Mouse (Mus musculus) hindbrain, postnatal 0 days (tissue): ENCODE measurements around the gene Bbip1. TPM values are rescaled to one million over a fixed set of nuclear protein-coding genes. Genes with fewer than 3 reads are reported as not detected.
A peak's percentile ranks its signal among the peaks of the same experiment; 100 is the strongest.
"Not testable (repeated sequence)": the region's sequence is repeated elsewhere in the genome, so short reads cannot be mapped to it uniquely, and the experiment has no call there.

Experiments
- ATAC-seq: fragments of 200-750 bp; cut with Nextera tagmentation; 2 replicates; pipeline ENCODE4 v1.8.0; 2017; ENCODE audit warnings: mild to moderate bottlenecking, moderate TSS enrichment, moderate library complexity
- DNase-seq: peaks from one replicate; pipeline ENCODE4 v3.0.0-alpha.2; 2015; ENCODE audit warnings: low spot score
- H3K27ac ChIP-seq: fragments of 300-500 bp; sonication (generic); 2 replicates; pipeline ENCODE4 v1.5.1; 2014; ENCODE audit warnings: mild to moderate bottlenecking
- H3K27me3 ChIP-seq: fragments of 300-500 bp; sonication (generic); 2 replicates; pipeline ENCODE4 v1.6.1; 2014; ENCODE audit warnings: low read length, mixed read lengths; ENCODE audit not compliant: insufficient read depth
- H3K36me3 ChIP-seq: fragments of 300-500 bp; sonication (generic); 2 replicates; pipeline ENCODE4 v1.6.1; 2014; ENCODE audit warnings: low read length, mixed read lengths; ENCODE audit not compliant: insufficient read depth
- H3K4me1 ChIP-seq: fragments of 300-500 bp; sonication (generic); 2 replicates; pipeline ENCODE4 v1.6.1; 2014; ENCODE audit warnings: antibody characterized with exemption, low read length, mixed read lengths; ENCODE audit not compliant: insufficient read depth
- H3K4me2 ChIP-seq: fragments of 300-500 bp; sonication (generic); 2 replicates; pipeline ENCODE4 v1.6.1; 2014; ENCODE audit warnings: low read depth, mild to moderate bottlenecking, low read length, moderate library complexity, mixed read lengths
- H3K4me3 ChIP-seq: fragments of 300-500 bp; sonication (generic); 2 replicates; pipeline ENCODE4 v1.5.1; 2014; ENCODE audit warnings: low read length
- H3K9ac ChIP-seq: fragments of 300-500 bp; sonication (generic); replicated peaks from 2 replicates; pipeline ENCODE4 v1.6.1; 2014; ENCODE audit warnings: mild to moderate bottlenecking, low read length, moderate library complexity, mixed read lengths
- H3K9me3 ChIP-seq: fragments of 300-500 bp; sonication (generic); 2 replicates; pipeline ENCODE4 v1.6.1; 2016; ENCODE audit warnings: low read length, mixed read lengths
- CTCF ChIP-seq: IDR thresholded peaks from 2 replicates; pipeline ENCODE4 v1.5.1; 2016; ENCODE audit warnings: antibody characterized with exemption, control low read depth, low read depth
- WGBS: fragments of 180-500 bp; shearing (Covaris S2); extraction: QIAGEN DNeasy Blood & Tissue Kit; methylation state at CpG from one replicate; pipeline ENCODE4 v1.1.7; 2014; 5-methylcytosine and 5-hydroxymethylcytosine counted together
- polyA plus RNA-seq: library from polyadenylated mRNA; unstranded; fragments of >200 nt; fragmentation: Nextera tagmentation; extraction: Ambion mirVana; gene quantifications from 2 replicates; pipeline ENCODE4 v1.2.1, GENCODE M21; 2015
- total RNA-seq: library from RNA; depleted of rRNA; stranded (reverse); fragments of >200 nt; gene quantifications from 2 replicates; pipeline ENCODE4 v1.2.3, GENCODE M21; 2014

Bbip1 gene
- total and polyA plus RNA-seq, 2 experiments from 2014 or later = 53.7 to 146 TPM

GRCm38 (mm10) chr19:53926705-53927104 is 17.7 kb downstream of the Bbip1 start:
- H3K9me3 ChIP-seq = no peaks in the 10 kb centered on the region
- H3K4me1 ChIP-seq = no peaks in the 10 kb centered on the region
- no peak overlapping the region for H3K27ac ChIP-seq
- no peak for ATAC-seq
- H3K4me3 ChIP-seq = no peak overlapping the region
- H3K4me2 ChIP-seq = no peak overlapping the region
- TF ChIP-seq CTCF = no peak
- H3K9ac ChIP-seq = no peak overlapping the region
- no peaks in the 10 kb centered on the region for H3K27me3 ChIP-seq
- DNase-seq = no peak
- peaks cover 22% of the 10 kb centered on the region for H3K36me3 ChIP-seq
- WGBS = 91% methylated on average over 1 of the region's 1 CpGs

- TF ChIP-seq CTCF = peak; percentile 53
- H3K4me3 ChIP-seq = no peak overlapping the region
- H3K4me1 ChIP-seq = no peaks in the 10 kb centered on the region
- no peak overlapping the region for H3K9ac ChIP-seq
- peak; percentile 82 for DNase-seq
- 90% methylated on average over 2 of the region's 2 CpGs for WGBS
- peaks cover 23% of the 10 kb centered on the region for H3K36me3 ChIP-seq
- no peak overlapping the region for H3K4me2 ChIP-seq
- no peaks in the 10 kb centered on the region for H3K27me3 ChIP-seq
- ATAC-seq = peak; percentile 64; the same call in 1 of the 2 replicates
- H3K27ac ChIP-seq = no peak overlapping the region
- no peaks in the 10 kb centered on the region for H3K9me3 ChIP-seq
Observed at GRCm38 (mm10) chr19:53925338-53925751, 19.1 kb downstream of the Bbip1 start.

- H3K4me1 ChIP-seq, H3K9ac ChIP-seq, H3K27me3 ChIP-seq, H3K4me3 ChIP-seq, DNase-seq, H3K4me2 ChIP-seq, ATAC-seq, H3K27ac ChIP-seq, H3K9me3 ChIP-seq: not testable (repeated sequence)
- 85% methylated on average over 3 of the region's 3 CpGs for WGBS
- peaks cover 35% of the 10 kb centered on the region for H3K36me3 ChIP-seq
Observed at GRCm38 (mm10) chr19:53921996-53922395, 22.4 kb downstream of the Bbip1 start.

GRCm38 (mm10) chr19:53919541-53919940 is 24.9 kb downstream of the Bbip1 start:
- Histone ChIP-seq H3K4me1 (no peaks in the 10 kb centered on the region), H3K9me3 (no peaks in the 10 kb centered on the region), H3K27ac (no peak overlapping the region), H3K36me3 (peaks cover 39% of the 10 kb centered on the region), H3K27me3 (no peaks in the 10 kb centered on the region), H3K4me2 (no peak overlapping the region), H3K9ac (no peak overlapping the region), H3K4me3 (no peak overlapping the region)
- TF ChIP-seq CTCF = no peak
- ATAC-seq = no peak
- WGBS = 93% methylated on average over 10 of the region's 10 CpGs
- DNase-seq = no peak

GRCm38 (mm10) chr19:53914950-53915349 is 29.5 kb downstream of the Bbip1 start:
- Histone ChIP-seq H3K4me1 (no peaks in the 10 kb centered on the region), H3K4me3 (no peak overlapping the region), H3K9ac (no peak overlapping the region), H3K27ac (no peak overlapping the region), H3K9me3 (no peaks in the 10 kb centered on the region), H3K36me3 (peaks cover 51% of the 10 kb centered on the region), H3K4me2 (no peak overlapping the region), H3K27me3 (no peaks in the 10 kb centered on the region)
- TF ChIP-seq CTCF = no peak
- ATAC-seq (no peak), DNase-seq (no peak)
- whole genome bisulfite sequencing = 96% methylated on average over 4 of the region's 4 CpGs

- ATAC-seq, H3K4me3 ChIP-seq, H3K27ac ChIP-seq: not testable (repeated sequence)
Observed at GRCm38 (mm10) chr19:53906703-53907070, 37.7 kb downstream of the Bbip1 start.

GRCm38 (mm10) chr19:53906033-53906702 is 38.3 kb downstream of the Bbip1 start:
- DNase-seq (no peak), ATAC-seq (no peak)
- H3K4me1 ChIP-seq = peaks cover 7% of the 10 kb centered on the region
- H3K27me3 ChIP-seq = no peaks in the 10 kb centered on the region
- no peak overlapping the region for H3K9ac ChIP-seq
- H3K27ac ChIP-seq = no peak overlapping the region
- peaks cover 3% of the 10 kb centered on the region; the same call in 1 of the 2 replicates for H3K36me3 ChIP-seq
- H3K4me3 ChIP-seq = no peak overlapping the region
- H3K9me3 ChIP-seq = no peaks in the 10 kb centered on the region
- 66% methylated on average over 6 of the region's 6 CpGs for WGBS
- no peak for TF ChIP-seq CTCF
- peak overlapping the region; percentile 68; the same call in 1 of the 2 replicates for H3K4me2 ChIP-seq

More at GRCm38 (mm10) chr19:53906703-53907070, 37.7 kb downstream of the Bbip1 start:
- H3K9ac ChIP-seq, H3K9me3 ChIP-seq, H3K27me3 ChIP-seq, H3K36me3 ChIP-seq, DNase-seq, H3K4me2 ChIP-seq, H3K4me1 ChIP-seq: not testable (repeated sequence)
